Mouse (Mus musculus) erythroblast, embryonic 14.5 days (primary cell): ENCODE data around the gene Smarca2. TPM values are rescaled to one million over a fixed set of nuclear protein-coding genes. Genes with fewer than 3 reads are reported as not detected.

Experiments used
- H3K27me3 ChIP-seq: 2 replicates; pipeline ENCODE4 v1.6.1; 2012; ENCODE audit warnings: inconsistent platforms; ENCODE audit not compliant: control insufficient read depth
- H3K36me3 ChIP-seq: 2 replicates; pipeline ENCODE4 v1.6.1; 2012; ENCODE audit warnings: mild to moderate bottlenecking, inconsistent platforms; ENCODE audit not compliant: control insufficient read depth
- H3K4me1 ChIP-seq: 2 replicates; pipeline ENCODE4 v1.6.1; 2012; ENCODE audit warnings: inconsistent platforms; ENCODE audit not compliant: control insufficient read depth
- H3K4me3 ChIP-seq: replicated peaks from 2 replicates; pipeline ENCODE3; 2012; ENCODE audit warnings: moderate library complexity, mild to moderate bottlenecking, inconsistent platforms
- H3K9me3 ChIP-seq: 2 replicates; pipeline ENCODE4 v1.6.1; 2012; ENCODE audit warnings: low read length, inconsistent platforms, mixed read lengths; ENCODE audit not compliant: control insufficient read depth
- GATA1 ChIP-seq: IDR thresholded peaks from 2 replicates; pipeline ENCODE4 v1.6.1; 2012; ENCODE audit warnings: low read length, inconsistent platforms, mixed read lengths
- TAL1 ChIP-seq: IDR thresholded peaks from 3 replicates; pipeline ENCODE4 v1.6.1; 2012; ENCODE audit warnings: low read length, inconsistent platforms, mixed read lengths
- polyA plus RNA-seq: library from polyadenylated mRNA; stranded (reverse); fragments of >175 nt; gene quantifications from 2 replicates; pipeline ENCODE4 v1.2.3, GENCODE M21; 2012

The Smarca2 gene
- polyA plus RNA-seq, 1 experiment, result 0.03 TPM

DNA sequence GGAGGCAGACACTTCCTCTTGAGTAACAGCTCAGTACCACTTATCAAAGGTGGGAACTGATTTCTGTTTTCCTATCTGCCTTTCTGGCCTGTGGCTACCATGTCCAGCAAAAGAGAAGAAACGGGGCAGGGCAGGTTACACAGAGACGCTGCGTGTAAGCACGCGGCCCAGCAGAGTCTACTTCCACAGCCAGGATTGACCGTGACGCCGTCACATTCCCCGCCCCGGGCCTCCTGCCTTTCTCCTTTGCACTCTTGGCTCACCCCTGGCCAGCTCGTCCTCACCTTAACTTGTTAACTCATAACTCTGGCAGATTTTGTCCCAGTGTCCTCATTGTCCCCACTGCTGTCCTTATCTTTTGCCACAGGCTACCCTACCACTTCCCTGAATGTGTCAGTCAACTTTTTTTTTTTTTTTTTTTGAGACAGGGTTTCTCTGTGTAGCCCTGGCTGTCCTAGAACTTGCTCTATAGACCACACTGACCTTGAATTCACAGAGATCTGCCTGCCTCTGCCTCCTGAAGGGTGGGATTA, 167.3 kb downstream of the Smarca2 start:
- Histone ChIP-seq H3K9me3 (0 out of 2 replicates have a peak, but pooled peaks cover 2% of the 10 kb centered on the region), H3K4me1 (no peaks in the 10 kb centered on the region), H3K4me3 (no peak overlapping the region), H3K27me3 (no peaks in the 10 kb centered on the region), H3K36me3 (no peaks in the 10 kb centered on the region; the same call in 1 of the 2 replicates)
- no peak for TF ChIP-seq TAL1
- TF ChIP-seq GATA1, result no peak

DNA sequence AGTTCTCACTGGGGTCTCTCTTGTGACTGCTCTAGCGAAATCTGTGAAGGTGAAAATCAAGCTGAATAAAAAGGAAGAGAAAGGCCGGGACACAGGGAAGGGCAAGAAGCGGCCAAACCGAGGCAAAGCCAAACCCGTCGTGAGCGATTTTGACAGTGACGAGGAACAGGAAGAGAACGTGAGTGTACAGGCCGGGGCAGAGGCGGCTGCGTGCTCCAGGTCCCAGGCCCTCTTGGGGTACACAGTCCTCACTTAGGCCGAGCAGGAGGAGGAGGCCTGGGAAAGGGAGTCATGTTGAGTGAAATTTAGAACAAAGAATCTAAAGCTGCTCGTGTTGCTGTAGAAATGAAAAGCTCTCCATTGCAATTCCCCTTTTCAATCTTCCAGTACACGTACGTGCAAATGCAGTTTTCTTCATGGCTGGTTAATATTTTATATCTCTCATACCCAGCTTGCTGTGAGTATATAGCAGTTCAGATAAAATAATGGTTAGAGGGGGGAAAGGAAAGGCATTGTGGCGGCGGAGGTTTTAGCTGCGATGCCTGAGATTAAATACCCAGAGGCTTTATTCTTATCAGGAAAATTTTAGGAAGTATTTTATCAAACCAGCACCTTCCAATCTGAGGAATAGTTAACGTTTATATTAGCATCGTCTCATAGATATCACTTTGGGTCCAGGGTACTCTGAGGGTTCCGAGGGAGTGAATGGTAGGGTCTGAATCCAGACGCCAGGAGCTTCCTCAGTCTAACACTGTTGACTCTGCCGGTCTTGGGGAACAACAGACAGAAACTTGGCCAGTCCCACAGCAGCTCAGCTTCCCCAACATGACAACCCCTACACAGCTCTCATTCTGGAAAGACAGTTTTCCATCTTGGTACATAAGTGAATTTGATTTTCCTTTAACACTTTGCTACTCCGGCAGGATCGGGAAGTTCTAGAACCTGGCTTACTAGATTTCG, 171.5 kb downstream of the Smarca2 start:
- Histone ChIP-seq H3K4me1 (no peaks in the 10 kb centered on the region), H3K9me3 (0 out of 2 replicates have a peak, but pooled peaks cover 4% of the 10 kb centered on the region), H3K27me3 (no peaks in the 10 kb centered on the region), H3K4me3 (no peak overlapping the region), H3K36me3 (no peaks in the 10 kb centered on the region; the same call in 1 of the 2 replicates)
- TF ChIP-seq TAL1 (no peak), GATA1 (no peak)

DNA sequence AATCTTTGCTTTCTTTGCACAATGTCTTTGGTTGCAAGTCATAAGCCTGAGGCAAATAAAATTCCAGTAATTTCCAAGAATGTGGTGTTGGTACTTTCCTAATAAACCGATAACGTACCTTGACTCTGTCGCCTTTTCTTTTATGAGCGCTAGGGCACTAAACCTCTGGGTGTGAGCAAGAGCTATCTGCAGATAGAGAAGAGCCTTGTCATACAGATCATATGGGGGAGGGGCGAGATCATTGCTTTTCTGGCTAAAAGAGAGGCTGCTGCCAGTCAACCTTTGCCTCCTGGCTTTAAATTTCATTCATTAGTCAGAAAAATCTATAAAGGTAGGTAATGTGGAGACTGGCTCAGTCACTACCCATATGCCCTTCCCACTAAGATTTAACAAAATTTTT, 173.3 kb downstream of the Smarca2 start:
- no peak overlapping the region for H3K4me3 ChIP-seq
- H3K4me1 ChIP-seq, result no peaks in the 10 kb centered on the region
- 0 out of 2 replicates have a peak, but pooled peaks cover 4% of the 10 kb centered on the region for H3K9me3 ChIP-seq
- H3K27me3 ChIP-seq, result no peaks in the 10 kb centered on the region
- H3K36me3 ChIP-seq, result no peaks in the 10 kb centered on the region; the same call in 1 of the 2 replicates
- no peak for TF ChIP-seq GATA1
- TF ChIP-seq TAL1, result no peak

DNA sequence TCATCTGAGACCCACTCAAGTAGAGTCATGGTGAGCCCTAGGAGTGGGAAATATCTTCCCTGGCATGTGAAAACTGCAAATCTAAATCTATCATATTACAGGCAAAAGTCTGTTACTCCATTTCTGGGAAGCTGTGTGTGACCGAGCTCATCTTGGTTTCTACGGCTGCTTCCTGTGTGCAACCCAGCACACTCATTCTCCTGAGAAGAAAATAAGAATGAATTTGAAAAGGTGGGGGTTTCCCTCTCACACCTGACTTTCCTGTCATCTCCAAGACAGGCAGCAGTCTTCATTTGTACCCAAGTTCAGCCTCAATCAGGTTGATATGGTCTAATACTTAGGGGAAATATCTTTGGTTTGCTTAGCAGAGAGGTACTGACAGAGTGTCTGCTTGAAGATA, 176.4 kb downstream of the Smarca2 start:
- H3K36me3 ChIP-seq, result no peaks in the 10 kb centered on the region; the same call in 1 of the 2 replicates
- H3K4me1 ChIP-seq, result no peaks in the 10 kb centered on the region
- H3K9me3 ChIP-seq, result 0 out of 2 replicates have a peak, but pooled peaks cover 4% of the 10 kb centered on the region
- H3K27me3 ChIP-seq, result no peaks in the 10 kb centered on the region
- no peak overlapping the region for H3K4me3 ChIP-seq
- TF ChIP-seq GATA1, result no peak

DNA sequence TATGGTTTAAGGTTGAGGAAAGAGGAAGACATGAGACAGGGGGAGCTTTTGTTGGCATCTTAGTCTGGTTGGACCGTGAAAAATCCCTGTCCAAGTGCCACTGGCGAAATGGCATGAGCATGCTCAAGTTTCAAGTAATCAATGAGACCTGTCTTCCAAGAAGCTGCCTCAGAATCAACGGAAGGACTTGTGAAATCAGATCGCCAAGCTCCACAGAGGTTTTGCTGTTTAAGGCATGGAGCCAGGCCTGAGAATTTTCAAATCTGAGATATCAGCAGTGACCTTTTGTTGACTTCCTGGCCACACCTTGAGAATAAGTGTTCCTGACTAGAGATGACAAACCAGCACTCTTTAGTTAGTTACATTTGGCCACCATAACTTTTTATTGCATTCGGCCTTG, 183.6 kb downstream of the Smarca2 start:
- no peaks in the 10 kb centered on the region for H3K4me1 ChIP-seq
- TF ChIP-seq GATA1, result no peak
- no peak for TF ChIP-seq TAL1
- no peak overlapping the region for H3K4me3 ChIP-seq
- no peaks in the 10 kb centered on the region for H3K9me3 ChIP-seq
- H3K36me3 ChIP-seq, result no peaks in the 10 kb centered on the region
- H3K27me3 ChIP-seq, result no peaks in the 10 kb centered on the region

DNA sequence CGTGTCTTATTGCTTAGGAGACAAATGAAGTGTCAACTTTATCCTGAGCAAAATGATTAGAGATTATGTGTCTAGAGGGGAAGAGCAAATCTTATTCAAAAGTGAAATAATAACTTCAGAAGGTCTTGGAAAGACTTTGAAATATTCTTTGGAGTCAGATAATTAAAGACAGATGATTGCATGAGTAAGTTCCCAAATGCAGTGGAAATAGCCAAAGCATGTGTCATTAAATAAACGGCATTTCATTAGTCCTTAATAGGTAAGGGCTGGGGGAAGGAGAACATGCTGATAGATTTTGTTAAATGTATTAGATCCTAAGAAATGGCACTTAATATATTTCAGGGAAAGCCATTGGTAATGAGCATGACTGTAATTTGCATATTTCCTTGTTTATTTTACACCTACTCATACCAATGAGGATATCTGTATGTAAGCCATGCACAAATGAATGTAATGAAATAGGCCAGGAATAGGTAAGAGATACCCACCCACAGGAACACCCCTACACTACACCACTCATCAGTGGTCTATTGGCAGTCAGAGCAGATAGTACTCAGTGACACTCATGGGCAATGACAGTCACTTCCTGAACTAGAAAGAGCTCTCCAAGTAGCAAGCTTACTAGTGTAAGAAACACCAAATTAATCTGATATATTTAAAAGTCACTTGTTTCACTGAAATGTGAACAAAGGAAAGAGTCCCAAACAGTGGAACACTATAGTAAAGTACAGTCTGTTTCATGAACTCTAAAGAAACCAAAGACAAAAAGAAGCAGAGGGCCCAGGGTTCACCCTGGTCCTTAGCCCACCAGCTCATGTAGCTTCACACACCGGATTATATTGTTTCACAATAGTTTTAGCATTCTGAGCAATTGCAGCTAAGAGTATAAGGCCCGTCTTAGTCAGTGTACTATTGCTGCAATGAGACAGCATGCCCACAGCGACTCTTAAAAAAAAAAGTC, 185.8 kb downstream of the Smarca2 start:
- Histone ChIP-seq H3K4me1 (no peaks in the 10 kb centered on the region), H3K9me3 (no peaks in the 10 kb centered on the region), H3K27me3 (no peaks in the 10 kb centered on the region), H3K36me3 (no peaks in the 10 kb centered on the region), H3K4me3 (no peak overlapping the region)
- TF ChIP-seq GATA1 (no peak), TAL1 (no peak)

DNA sequence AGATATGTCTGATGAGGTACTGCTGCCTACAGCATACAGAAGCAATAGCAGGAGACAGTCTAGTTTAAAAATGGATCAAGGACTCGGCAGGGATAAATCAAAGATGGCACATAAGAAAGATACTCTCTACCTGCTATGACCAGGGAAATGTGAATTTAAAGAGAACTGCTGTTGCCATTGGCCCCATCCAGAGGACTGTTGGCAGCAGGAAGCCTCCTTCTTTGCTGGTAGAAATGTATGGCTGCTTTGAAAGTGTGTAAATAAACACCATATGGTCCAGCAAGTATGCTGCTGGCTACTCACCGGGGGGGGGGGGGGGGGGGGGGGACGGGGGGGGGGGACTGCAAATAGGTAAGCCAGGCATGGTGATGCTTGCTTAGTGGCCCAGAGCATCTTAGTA, 189.5 kb downstream of the Smarca2 start:
- no peaks in the 10 kb centered on the region for H3K9me3 ChIP-seq
- no peaks in the 10 kb centered on the region for H3K4me1 ChIP-seq
- no peaks in the 10 kb centered on the region for H3K27me3 ChIP-seq
- H3K36me3 ChIP-seq, result no peaks in the 10 kb centered on the region
- TF ChIP-seq TAL1 (no peak), GATA1 (no peak)
- H3K4me3 ChIP-seq, result no peak overlapping the region

DNA sequence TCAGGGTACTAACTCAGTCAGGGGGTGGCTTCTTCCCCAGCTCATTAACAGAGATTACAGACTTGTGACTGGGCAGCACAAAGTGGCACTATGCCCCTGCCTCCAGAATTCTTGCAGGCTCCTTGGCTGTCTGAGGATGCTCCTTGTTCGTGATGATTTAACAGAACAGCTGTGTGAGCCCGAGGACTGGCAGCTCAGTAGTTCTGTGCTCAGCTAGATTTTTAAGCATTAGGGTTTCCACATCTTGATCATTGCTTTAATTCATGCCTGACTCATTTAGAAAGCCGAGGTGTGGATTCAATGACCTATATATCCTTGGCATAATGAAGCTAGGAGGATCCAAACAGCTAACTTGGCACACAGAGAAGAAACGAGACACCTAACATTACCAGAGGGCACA, 191.2 kb downstream of the Smarca2 start:
- Histone ChIP-seq H3K4me1 (no peaks in the 10 kb centered on the region), H3K36me3 (no peaks in the 10 kb centered on the region), H3K4me3 (no peak overlapping the region), H3K9me3 (no peaks in the 10 kb centered on the region), H3K27me3 (no peaks in the 10 kb centered on the region)
- no peak for TF ChIP-seq TAL1
- no peak for TF ChIP-seq GATA1
